ENCODE assay signal across 19 mouse cellular contexts in the genomic region with DNA sequence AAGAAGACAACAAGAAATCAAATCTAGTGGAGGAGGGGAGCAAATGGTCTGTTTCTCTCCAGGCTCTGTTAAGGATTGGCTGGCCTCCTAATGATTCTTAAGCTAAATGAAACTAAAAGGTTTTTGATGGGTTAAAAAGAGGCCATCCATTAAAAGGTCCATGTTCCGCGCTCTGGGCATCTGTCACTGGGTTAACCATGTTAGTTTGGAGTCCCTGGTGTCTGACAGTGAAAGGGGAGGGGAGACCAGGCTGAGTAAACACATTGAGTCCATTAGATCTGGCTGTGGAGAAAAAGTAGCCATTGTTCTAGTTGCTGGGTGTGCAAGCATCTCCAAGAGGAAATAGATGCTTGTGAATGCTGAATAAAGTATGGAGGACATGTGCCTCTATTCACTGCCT.
A peak's percentile ranks its signal among the peaks of the same experiment; 100 is the strongest.
DNase-seq lines count a peak whose midpoint lies in the region; ATAC-seq lines count a peak whose summit lies in the region.
"Had no signal": no experiment of that assay in that cellular context is flagged by ENCODE, and none has a peak within 500 bp of the region (broad histone marks: within the 10 kb centered on the region; RNA-seq: fewer than 3 reads in every experiment).

No protein-coding gene starts in this region.

- intact Hi-C loops in heart, postnatal 14 days (cut with DNase I): no loop called here

- H3K4me3 ChIP-seq in hindbrain, embryonic 11.5 days (ENCODE audit: low read depth, low read length): no peak overlapping the region
- no peak overlapping the region for H3K4me3 ChIP-seq in hindbrain, embryonic 16.5 days (ENCODE audit: low read length)
- H3K4me3 ChIP-seq in midbrain, embryonic 10.5 days: no peak overlapping the region
- no peak overlapping the region for H3K4me3 ChIP-seq in midbrain, embryonic 15.5 days
- H3K4me3 ChIP-seq in embryonic facial prominence, embryonic 10.5 days: no peak overlapping the region
- no peak overlapping the region for H3K4me3 ChIP-seq in intestine, embryonic 16.5 days (ENCODE audit: low read length)
- H3K4me3 ChIP-seq: heart, embryonic 12.5 days; midbrain, embryonic 12.5 days; neural tube, embryonic 13.5 days had no signal

- H3K4me2 ChIP-seq in hindbrain, embryonic 11.5 days (replicated peaks; ENCODE audit: low read depth, low read length): no peak overlapping the region
- no peak overlapping the region for H3K4me2 ChIP-seq in hindbrain, embryonic 16.5 days (ENCODE audit: low read length)
- H3K4me2 ChIP-seq in midbrain, embryonic 15.5 days: no peak overlapping the region
- H3K4me2 ChIP-seq in intestine, embryonic 16.5 days (ENCODE audit: low read depth, low read length): no peak overlapping the region
- H3K4me2 ChIP-seq: heart, embryonic 12.5 days; midbrain, embryonic 12.5 days; neural tube, embryonic 13.5 days had no signal

- ATAC-seq in hindbrain, embryonic 11.5 days (ENCODE audit: low FRiP score): no peak
- ATAC-seq in hindbrain, embryonic 16.5 days: no peak
- no peak for ATAC-seq in midbrain, embryonic 15.5 days (replicated peaks)
- ATAC-seq in intestine, embryonic 16.5 days: no peak
- ATAC-seq: Patski had no signal

- peaks cover 16% of the 10 kb centered on the region; the same call in 1 of the 2 replicates for H3K4me1 ChIP-seq in hindbrain, embryonic 11.5 days (replicated peaks; ENCODE audit: control insufficient read depth, insufficient read depth, low read length)
- peaks cover 17% of the 10 kb centered on the region for H3K4me1 ChIP-seq in hindbrain, embryonic 16.5 days (ENCODE audit: control insufficient read depth, insufficient read depth, low read depth, low read length)
- peaks cover 36% of the 10 kb centered on the region for H3K4me1 ChIP-seq in midbrain, embryonic 10.5 days
- H3K4me1 ChIP-seq in midbrain, embryonic 15.5 days: peaks cover 15% of the 10 kb centered on the region
- H3K4me1 ChIP-seq in embryonic facial prominence, embryonic 10.5 days: peaks cover 60% of the 10 kb centered on the region
- H3K4me1 ChIP-seq in intestine, embryonic 16.5 days (ENCODE audit: control insufficient read depth, insufficient read depth, low read length): peaks cover 17% of the 10 kb centered on the region

- H3K9me3 ChIP-seq in hindbrain, embryonic 11.5 days (ENCODE audit: control insufficient read depth, low read length): no peaks in the 10 kb centered on the region
- H3K9me3 ChIP-seq in hindbrain, embryonic 16.5 days (ENCODE audit: control insufficient read depth, low read length): no peaks in the 10 kb centered on the region
- 0 out of 2 replicates have a peak, but pooled peaks cover 8% of the 10 kb centered on the region for H3K9me3 ChIP-seq in midbrain, embryonic 10.5 days (replicated peaks)
- H3K9me3 ChIP-seq in midbrain, embryonic 15.5 days: no peaks in the 10 kb centered on the region
- H3K9me3 ChIP-seq in embryonic facial prominence, embryonic 10.5 days: peaks cover 5% of the 10 kb centered on the region; the same call in 1 of the 2 replicates
- no peaks in the 10 kb centered on the region for H3K9me3 ChIP-seq in intestine, embryonic 16.5 days (ENCODE audit: control insufficient read depth, low read length)
- H3K9me3 ChIP-seq: heart, embryonic 12.5 days; midbrain, embryonic 12.5 days; neural tube, embryonic 13.5 days had no signal

- H3K27me3 ChIP-seq in hindbrain, embryonic 11.5 days (ENCODE audit: control insufficient read depth, insufficient read depth, low read length): no peaks in the 10 kb centered on the region
- no peaks in the 10 kb centered on the region for H3K27me3 ChIP-seq in hindbrain, embryonic 16.5 days (replicated peaks; ENCODE audit: control insufficient read depth, insufficient read depth, low read length)
- no peaks in the 10 kb centered on the region for H3K27me3 ChIP-seq in midbrain, embryonic 10.5 days (ENCODE audit: low read depth, poor library complexity, severe bottlenecking)
- no peaks in the 10 kb centered on the region for H3K27me3 ChIP-seq in midbrain, embryonic 15.5 days (replicated peaks)
- H3K27me3 ChIP-seq in embryonic facial prominence, embryonic 10.5 days (replicated peaks; ENCODE audit: low read depth, poor library complexity, severe bottlenecking): no peaks in the 10 kb centered on the region
- no peaks in the 10 kb centered on the region for H3K27me3 ChIP-seq in intestine, embryonic 16.5 days (replicated peaks; ENCODE audit: control insufficient read depth, insufficient read depth, low read length)
- H3K27me3 ChIP-seq: heart, embryonic 12.5 days; midbrain, embryonic 12.5 days; neural tube, embryonic 13.5 days; Patski had no signal

- DNase-seq in hindbrain, embryonic 11.5 days (ENCODE audit: low spot score): peak; percentile 28
- DNase-seq in midbrain, embryonic 10.5 days (ENCODE audit: low spot score): no peak
- no peak for DNase-seq in embryonic facial prominence, embryonic 10.5 days (ENCODE audit: low spot score)
- DNase-seq in heart, postnatal 14 days: no peak
- DNase-seq: adrenal gland, adult 8-10 months; cerebellum, adult 9-11 months; heart, adult 11 months; kidney, adult 11 months; layer of hippocampus, postnatal 36 days; thymus, postnatal 36 days had no signal

- 54% methylated on average over 2 of the region's 2 CpGs for WGBS in hindbrain, embryonic 11.5 days
- 69% methylated on average over 2 of the region's 2 CpGs for WGBS in hindbrain, embryonic 16.5 days
- whole genome bisulfite sequencing in midbrain, embryonic 10.5 days: 76% methylated on average over 2 of the region's 2 CpGs
- 70% methylated on average over 2 of the region's 2 CpGs for WGBS in midbrain, embryonic 15.5 days
- WGBS in embryonic facial prominence, embryonic 10.5 days: 60% methylated on average over 2 of the region's 2 CpGs
- 73% methylated on average over 2 of the region's 2 CpGs for WGBS in intestine, embryonic 16.5 days

- no peaks in the 10 kb centered on the region for H3K36me3 ChIP-seq in hindbrain, embryonic 11.5 days (ENCODE audit: control insufficient read depth, insufficient read depth, low read length)
- H3K36me3 ChIP-seq in hindbrain, embryonic 16.5 days (ENCODE audit: control insufficient read depth, insufficient read depth, low read length): peaks cover 7% of the 10 kb centered on the region; the same call in 1 of the 2 replicates
- H3K36me3 ChIP-seq in midbrain, embryonic 10.5 days: peaks cover 71% of the 10 kb centered on the region
- peaks cover 6% of the 10 kb centered on the region for H3K36me3 ChIP-seq in midbrain, embryonic 15.5 days (replicated peaks)
- peaks cover 61% of the 10 kb centered on the region for H3K36me3 ChIP-seq in embryonic facial prominence, embryonic 10.5 days (replicated peaks)
- H3K36me3 ChIP-seq in intestine, embryonic 16.5 days (ENCODE audit: control insufficient read depth, insufficient read depth, low read length): no peaks in the 10 kb centered on the region

- H3K9ac ChIP-seq in hindbrain, embryonic 11.5 days (ENCODE audit: low read depth, low read length): no peak overlapping the region
- H3K9ac ChIP-seq in hindbrain, embryonic 16.5 days (ENCODE audit: low read depth, low read length): no peak overlapping the region
- no peak overlapping the region for H3K9ac ChIP-seq in midbrain, embryonic 15.5 days
- no peak overlapping the region for H3K9ac ChIP-seq in intestine, embryonic 16.5 days (ENCODE audit: low read depth, low read length)
- H3K9ac ChIP-seq: heart, embryonic 12.5 days; midbrain, embryonic 12.5 days; neural tube, embryonic 13.5 days had no signal

- H3K27ac ChIP-seq in hindbrain, embryonic 11.5 days (ENCODE audit: low read depth, low read length): 0 out of 2 replicates have a peak overlapping the region, but pooled peaks have one; percentile 56
- H3K27ac ChIP-seq in hindbrain, embryonic 16.5 days (ENCODE audit: low read depth, low read length): no peak overlapping the region
- peak overlapping the region; percentile 55; the same call in 1 of the 2 replicates for H3K27ac ChIP-seq in midbrain, embryonic 10.5 days (replicated peaks)
- H3K27ac ChIP-seq in midbrain, embryonic 15.5 days: no peak overlapping the region
- H3K27ac ChIP-seq in embryonic facial prominence, embryonic 10.5 days (replicated peaks): peak overlapping the region; percentile 58; the same call in 1 of the 2 replicates
- H3K27ac ChIP-seq in intestine, embryonic 16.5 days (ENCODE audit: low read length): 0 out of 2 replicates have a peak overlapping the region, but pooled peaks have one; percentile 1
- H3K27ac ChIP-seq: kidney, postnatal 0 days; macrophage; midbrain, embryonic 12.5 days had no signal

Comparison
In these comparisons a context has a peak if more than half of its experiments do, and no peak if none do; other contexts are left out.
1. H3K27ac ChIP-seq: peak in hindbrain, embryonic 11.5 days (single experiment), midbrain, embryonic 10.5 days (single experiment), embryonic facial prominence, embryonic 10.5 days (single experiment) and intestine, embryonic 16.5 days (single experiment); none in hindbrain, embryonic 16.5 days (single experiment) and midbrain, embryonic 15.5 days (single experiment).